Mouse (Mus musculus): ENCODE data around the gene Cdyl2. TPM values are rescaled to one million over a fixed set of nuclear protein-coding genes. Genes with fewer than 3 reads are reported as not detected.

The Cdyl2 gene
- polyA plus RNA-seq, 1 experiment from 2014 or later = 8.2 TPM

GRCm38 (mm10) chr8:116671543-116671942 lies 61.2 kb downstream of the Cdyl2 start:
- H3K27me3 ChIP-seq = no peaks in the 10 kb centered on the region
- 61% methylated on average over 5 of the region's 5 CpGs for WGBS
- H3K36me3 ChIP-seq = no peaks in the 10 kb centered on the region
- no peak overlapping the region for H3K4me2 ChIP-seq
- 0 out of 2 replicates have a peak, but pooled peaks cover 4% of the 10 kb centered on the region for H3K9me3 ChIP-seq
- H3K4me3 ChIP-seq (replicated peaks) = no peak overlapping the region
- ATAC-seq (ENCODE audit: insufficient number of reproducible peaks, insufficient read depth, low FRiP score, low TSS enrichment, low read depth) = no peak
- no peak overlapping the region for H3K9ac ChIP-seq (replicated peaks)
- H3K4me1 ChIP-seq (replicated peaks) = no peaks in the 10 kb centered on the region
- no peak overlapping the region for H3K27ac ChIP-seq

- Histone ChIP-seq H3K4me1 (replicated peaks) (no peaks in the 10 kb centered on the region), H3K9ac (replicated peaks) (no peak overlapping the region), H3K4me3 (replicated peaks) (no peak overlapping the region), H3K4me2 (no peak overlapping the region), H3K36me3 (no peaks in the 10 kb centered on the region), H3K27ac (no peak overlapping the region), H3K27me3 (no peaks in the 10 kb centered on the region), H3K9me3 (0 out of 2 replicates have a peak, but pooled peaks cover 4% of the 10 kb centered on the region)
- no peak for ATAC-seq (ENCODE audit: insufficient number of reproducible peaks, insufficient read depth, low FRiP score, low TSS enrichment, low read depth)
- WGBS = 89% methylated on average over 7 of the region's 7 CpGs
These were observed 62.2 kb downstream of the Cdyl2 start for GRCm38 (mm10) chr8:116670604-116671003.

GRCm38 (mm10) chr8:116668977-116669376 lies 63.8 kb downstream of the Cdyl2 start:
- WGBS = 96% methylated on average over 7 of the region's 7 CpGs
- Histone ChIP-seq H3K4me3 (replicated peaks) (no peak overlapping the region), H3K9ac (replicated peaks) (no peak overlapping the region)

DNA sequence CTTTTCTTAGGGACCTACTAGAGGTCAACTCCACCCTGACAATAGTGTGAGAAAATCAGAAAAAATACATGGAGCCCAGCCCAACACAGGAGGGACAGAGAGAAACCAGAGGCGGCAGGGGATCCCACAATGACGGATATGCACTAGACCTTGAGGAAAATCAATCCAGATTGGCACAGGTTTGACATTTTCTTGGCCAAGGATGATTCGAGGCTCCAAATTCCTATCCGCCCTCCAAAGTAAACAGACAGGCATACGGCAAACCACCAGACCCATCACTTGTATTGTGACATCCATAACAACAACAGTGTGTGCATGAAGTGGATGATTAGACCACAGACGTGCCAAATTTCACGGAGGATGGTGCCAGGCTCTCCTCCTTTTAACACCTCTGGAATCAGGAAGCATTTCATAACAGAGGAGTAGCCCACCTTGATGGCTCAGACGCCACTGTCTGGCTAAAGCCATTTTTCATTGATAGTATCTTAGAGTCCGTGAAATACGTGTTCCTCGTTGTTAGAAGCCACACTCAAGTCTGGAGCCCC lies 65.9 kb downstream of the Cdyl2 start:
- 0 out of 2 replicates have a peak, but pooled peaks cover 4% of the 10 kb centered on the region for H3K9me3 ChIP-seq
- H3K9ac ChIP-seq (replicated peaks) = no peak overlapping the region
- no peak for ATAC-seq (ENCODE audit: insufficient number of reproducible peaks, insufficient read depth, low FRiP score, low TSS enrichment, low read depth)
- H3K4me3 ChIP-seq (replicated peaks) = no peak overlapping the region
- H3K27me3 ChIP-seq = no peaks in the 10 kb centered on the region
- no peak overlapping the region for H3K27ac ChIP-seq
- H3K4me2 ChIP-seq = no peak overlapping the region
- H3K4me1 ChIP-seq (replicated peaks) = no peaks in the 10 kb centered on the region
- 92% methylated on average over 11 of the region's 11 CpGs for WGBS
- H3K36me3 ChIP-seq = no peaks in the 10 kb centered on the region

More at GRCm38 (mm10) chr8:116668977-116669376, 63.8 kb downstream of the Cdyl2 start:
- Histone ChIP-seq H3K9me3 (0 out of 2 replicates have a peak, but pooled peaks cover 4% of the 10 kb centered on the region), H3K36me3 (no peaks in the 10 kb centered on the region), H3K27me3 (no peaks in the 10 kb centered on the region), H3K27ac (no peak overlapping the region), H3K4me1 (replicated peaks) (no peaks in the 10 kb centered on the region), H3K4me2 (no peak overlapping the region)
- ATAC-seq (ENCODE audit: insufficient number of reproducible peaks, insufficient read depth, low FRiP score, low TSS enrichment, low read depth) = no peak

DNA sequence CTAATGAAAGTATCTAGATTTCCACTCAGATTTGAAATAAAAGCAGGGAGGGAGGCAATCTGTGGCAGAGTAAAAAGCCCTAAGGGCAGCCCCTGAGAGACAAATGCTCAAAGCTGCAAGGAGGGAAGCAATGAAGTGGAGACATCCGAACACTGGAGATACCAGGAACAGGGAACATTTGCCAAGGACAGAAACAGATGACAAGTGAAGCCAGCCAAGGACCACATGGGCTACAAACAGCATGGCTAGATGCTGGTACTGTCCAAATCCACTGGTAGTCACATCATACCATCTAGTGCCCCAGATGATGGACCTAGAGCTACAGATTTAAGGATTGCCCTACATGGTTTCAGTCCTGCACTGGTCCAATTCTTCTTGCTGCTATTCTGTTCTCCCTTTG lies 71.3 kb downstream of the Cdyl2 start:
- Histone ChIP-seq H3K4me2 (no peak overlapping the region), H3K9me3 (no peaks in the 10 kb centered on the region), H3K4me3 (replicated peaks) (no peak overlapping the region), H3K27me3 (no peaks in the 10 kb centered on the region), H3K9ac (replicated peaks) (no peak overlapping the region), H3K27ac (no peak overlapping the region), H3K36me3 (no peaks in the 10 kb centered on the region), H3K4me1 (replicated peaks) (no peaks in the 10 kb centered on the region)
- WGBS = 89% methylated on average over 1 of the region's 1 CpGs
- ATAC-seq (ENCODE audit: insufficient number of reproducible peaks, insufficient read depth, low FRiP score, low TSS enrichment, low read depth) = no peak

DNA sequence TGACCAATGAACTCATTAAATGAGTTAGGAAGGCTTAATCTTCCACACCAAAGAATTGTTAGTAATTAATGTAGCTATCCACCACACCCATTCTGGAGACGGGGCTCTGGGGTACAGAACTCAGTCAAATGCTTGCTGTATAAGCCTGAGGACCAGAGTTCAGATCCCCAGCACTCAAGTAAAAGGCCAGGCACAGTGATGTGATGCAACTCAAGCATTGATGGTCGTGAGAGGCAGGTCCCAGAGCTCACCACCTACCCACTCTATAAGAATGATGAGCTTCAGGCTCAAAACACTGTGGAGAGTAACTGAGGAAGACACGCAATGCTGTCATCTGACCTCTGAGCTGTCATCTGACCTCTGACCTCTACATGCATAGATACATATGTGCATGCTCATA lies 76.0 kb downstream of the Cdyl2 start:
- Histone ChIP-seq H3K4me1 (replicated peaks) (0 out of 2 replicates have a peak, but pooled peaks cover 4% of the 10 kb centered on the region), H3K27me3 (no peaks in the 10 kb centered on the region), H3K9ac (replicated peaks) (no peak overlapping the region), H3K9me3 (no peaks in the 10 kb centered on the region), H3K4me2 (no peak overlapping the region), H3K27ac (no peak overlapping the region), H3K4me3 (replicated peaks) (no peak overlapping the region), H3K36me3 (no peaks in the 10 kb centered on the region)
- ATAC-seq (ENCODE audit: insufficient number of reproducible peaks, insufficient read depth, low FRiP score, low TSS enrichment, low read depth) = no peak
- WGBS = 89% methylated on average over 3 of the region's 3 CpGs

GRCm38 (mm10) chr8:116654881-116655280 lies 77.9 kb downstream of the Cdyl2 start:
- no peak for ATAC-seq (ENCODE audit: insufficient number of reproducible peaks, insufficient read depth, low FRiP score, low TSS enrichment, low read depth)

DNA sequence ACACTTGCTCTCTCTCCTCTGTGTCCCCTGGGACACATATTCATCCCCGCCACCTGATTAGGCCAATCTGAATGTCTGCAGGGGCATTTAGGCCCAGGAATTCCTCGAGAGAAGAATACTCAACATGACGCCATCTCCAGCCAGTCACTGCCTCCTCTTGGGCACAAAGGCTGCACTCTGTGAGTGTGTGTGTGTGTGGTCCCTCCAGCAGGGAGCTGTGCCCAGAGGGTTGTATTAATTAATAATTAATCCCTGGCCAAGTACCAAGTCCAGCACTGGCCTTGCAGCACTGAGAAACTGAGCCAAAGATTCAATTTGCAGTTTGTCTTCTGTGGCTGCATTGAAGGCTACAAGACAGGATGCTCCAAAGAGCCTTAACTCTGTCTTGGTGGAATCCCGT lies 79.8 kb downstream of the Cdyl2 start:
- no peaks in the 10 kb centered on the region for H3K9me3 ChIP-seq
- H3K27me3 ChIP-seq = no peaks in the 10 kb centered on the region
- no peak overlapping the region for H3K4me2 ChIP-seq
- H3K9ac ChIP-seq (replicated peaks) = no peak overlapping the region
- WGBS = 71% methylated on average over 4 of the region's 4 CpGs
- H3K4me3 ChIP-seq (replicated peaks) = no peak overlapping the region
- no peaks in the 10 kb centered on the region for H3K36me3 ChIP-seq
- H3K27ac ChIP-seq = no peak overlapping the region
- 0 out of 2 replicates have a peak, but pooled peaks cover 9% of the 10 kb centered on the region for H3K4me1 ChIP-seq (replicated peaks)
- ATAC-seq (ENCODE audit: insufficient number of reproducible peaks, insufficient read depth, low FRiP score, low TSS enrichment, low read depth) = no peak

More at GRCm38 (mm10) chr8:116654881-116655280, 77.9 kb downstream of the Cdyl2 start:
- no peak overlapping the region for H3K4me2 ChIP-seq
- 0 out of 2 replicates have a peak, but pooled peaks cover 9% of the 10 kb centered on the region for H3K4me1 ChIP-seq (replicated peaks)
- H3K4me3 ChIP-seq (replicated peaks) = no peak overlapping the region
- no peak overlapping the region for H3K27ac ChIP-seq
- no peaks in the 10 kb centered on the region for H3K27me3 ChIP-seq
- WGBS = 82% methylated on average over 3 of the region's 3 CpGs
- H3K9me3 ChIP-seq = no peaks in the 10 kb centered on the region
- H3K9ac ChIP-seq (replicated peaks) = no peak overlapping the region
- H3K36me3 ChIP-seq = no peaks in the 10 kb centered on the region

- Histone ChIP-seq H3K9ac (replicated peaks) (no peak overlapping the region), H3K4me1 (replicated peaks) (0 out of 2 replicates have a peak, but pooled peaks cover 9% of the 10 kb centered on the region)
These were observed 82.6 kb downstream of the Cdyl2 start for GRCm38 (mm10) chr8:116649975-116650725.

GRCm38 (mm10) chr8:116645376-116645775 lies 87.4 kb downstream of the Cdyl2 start:
- Histone ChIP-seq H3K9me3 (no peaks in the 10 kb centered on the region), H3K27me3 (no peaks in the 10 kb centered on the region), H3K4me1 (replicated peaks) (0 out of 2 replicates have a peak, but pooled peaks cover 4% of the 10 kb centered on the region), H3K4me3 (replicated peaks) (no peak overlapping the region), H3K36me3 (no peaks in the 10 kb centered on the region), H3K9ac (replicated peaks) (no peak overlapping the region), H3K27ac (no peak overlapping the region), H3K4me2 (no peak overlapping the region)
- 67% methylated on average over 4 of the region's 4 CpGs for WGBS
- no peak for ATAC-seq (ENCODE audit: insufficient number of reproducible peaks, insufficient read depth, low FRiP score, low TSS enrichment, low read depth)

More at GRCm38 (mm10) chr8:116649975-116650725, 82.6 kb downstream of the Cdyl2 start:
- H3K27ac ChIP-seq = no peak overlapping the region
- H3K4me2 ChIP-seq = no peak overlapping the region
- H3K27me3 ChIP-seq = no peaks in the 10 kb centered on the region
- no peaks in the 10 kb centered on the region for H3K9me3 ChIP-seq
- no peaks in the 10 kb centered on the region for H3K36me3 ChIP-seq
- WGBS = 65% methylated on average over 16 of the region's 16 CpGs
- no peak overlapping the region for H3K4me3 ChIP-seq (replicated peaks)
- no peak for ATAC-seq (ENCODE audit: insufficient number of reproducible peaks, insufficient read depth, low FRiP score, low TSS enrichment, low read depth)

DNA sequence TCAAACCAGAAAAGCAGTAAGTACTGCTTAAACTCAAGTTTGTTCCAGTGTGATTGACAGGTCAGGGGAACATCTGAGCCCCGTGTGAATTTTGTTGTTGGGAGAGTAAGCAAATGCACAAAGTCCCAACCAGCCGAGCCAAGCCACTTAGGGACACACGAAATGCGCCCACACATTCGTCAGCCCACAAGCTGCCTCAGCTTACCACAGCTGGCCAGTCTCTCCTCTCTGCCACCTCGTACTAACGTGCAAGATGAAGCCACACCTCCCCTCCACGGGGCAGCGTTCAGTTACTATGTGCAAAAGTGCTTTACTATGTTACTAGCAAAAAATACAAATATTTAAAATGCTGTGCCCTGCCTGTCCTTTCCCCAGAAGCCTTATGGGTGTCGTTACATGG lies 91.9 kb downstream of the Cdyl2 start:
- Histone ChIP-seq H3K4me1 (replicated peaks) (no peaks in the 10 kb centered on the region), H3K4me2 (no peak overlapping the region), H3K27me3 (no peaks in the 10 kb centered on the region), H3K9ac (replicated peaks) (no peak overlapping the region), H3K9me3 (no peaks in the 10 kb centered on the region), H3K36me3 (no peaks in the 10 kb centered on the region), H3K27ac (no peak overlapping the region), H3K4me3 (replicated peaks) (no peak overlapping the region)
- 80% methylated on average over 10 of the region's 10 CpGs for WGBS
- no peak for ATAC-seq (ENCODE audit: insufficient number of reproducible peaks, insufficient read depth, low FRiP score, low TSS enrichment, low read depth)
